Mouse (Mus musculus): ENCODE data around the gene Mindy4.

- TF ChIP-seq POLR2A (IDR thresholded peaks at IDR 0.05; ENCODE audit: control insufficient read depth in 1 of 2, insufficient read depth in 1 of 2, low read depth in 1 of 2, low read length in 2 of 2, poor library complexity in 1 of 2) (no peak), CTCF (IDR thresholded peaks at IDR 0.05 in 2 of 3, conservative IDR thresholded peaks at IDR 0.05 in 1 of 3; ENCODE audit: control insufficient read depth in 1 of 3, insufficient read depth in 1 of 3, low read depth in 2 of 3, low read length in 3 of 3, poor library complexity in 1 of 3, severe bottlenecking in 1 of 3) (no peak), SMC3 (IDR thresholded peaks at IDR 0.05; ENCODE audit: low read depth, low read length) (no peak), RCOR1 (IDR thresholded peaks at IDR 0.05; ENCODE audit: low read depth, low read length) (no peak), POLR2AphosphoS2 (IDR thresholded peaks at IDR 0.05; ENCODE audit: low read length) (no peak), ELF1 (IDR thresholded peaks at IDR 0.05; ENCODE audit: low read depth, low read length) (no peak), KAT2A (conservative IDR thresholded peaks at IDR 0.05; ENCODE audit: low read depth, low read length) (no peak), CHD2 (IDR thresholded peaks at IDR 0.05; ENCODE audit: low read length) (no peak), E2F4 (IDR thresholded peaks at IDR 0.05; ENCODE audit: borderline replicate concordance, low read depth, low read length) (no peak), MAZ (IDR thresholded peaks at IDR 0.05; ENCODE audit: low read depth, low read length) (no peak), ZC3H11A (IDR thresholded peaks at IDR 0.05; ENCODE audit: low read depth, low read length) (no peak), EP300 (IDR thresholded peaks at IDR 0.05; ENCODE audit: low read depth in 1 of 2, low read length in 2 of 2) (no peak), USF2 (IDR thresholded peaks at IDR 0.05; ENCODE audit: borderline replicate concordance in 1 of 2, insufficient read depth in 1 of 2, low read depth in 1 of 2, low read length in 2 of 2) (no peak)
Measured at GRCm38 (mm10) chr6:55182655-55183430, 20.3 kb upstream of the Mindy4 start.

Measured in MEL (cell line).